Mouse (Mus musculus) embryo, embryonic 10.5 days (tissue): ENCODE data around the gene Col1a1.
"Not testable (repeated sequence)": the region's sequence is repeated elsewhere in the genome, so short reads cannot be mapped to it uniquely, and the experiment has no call there.

ENCODE experiments used
- DNase-seq: peaks from one replicate; pipeline ENCODE4 v3.0.0-alpha.2; 2015; ENCODE audit warnings: low spot score

Gene Col1a1

GRCm38 (mm10) chr11:94937787-94938186 is 1.8 kb downstream of the Col1a1 start:
- DNase-seq: no peak

- no peak for DNase-seq
Measured at GRCm38 (mm10) chr11:94938296-94938695, 2.3 kb downstream of the Col1a1 start.

- DNase-seq: peak; percentile 86
Measured at GRCm38 (mm10) chr11:94939280-94939679, 3.3 kb downstream of the Col1a1 start.

- DNase-seq: no peak
Measured at GRCm38 (mm10) chr11:94941121-94941520, 5.1 kb downstream of the Col1a1 start.

GRCm38 (mm10) chr11:94941776-94942175 is 5.8 kb downstream of the Col1a1 start:
- no peak for DNase-seq

- DNase-seq: peak; percentile 62
Measured at GRCm38 (mm10) chr11:94942282-94943023, 6.4 kb downstream of the Col1a1 start.

GRCm38 (mm10) chr11:94943054-94943453 is 7.0 kb downstream of the Col1a1 start:
- DNase-seq: no peak

GRCm38 (mm10) chr11:94944295-94944694 is 8.3 kb downstream of the Col1a1 start:
- DNase-seq: no peak

GRCm38 (mm10) chr11:94945236-94945635 is 9.2 kb downstream of the Col1a1 start:
- DNase-seq: no peak

GRCm38 (mm10) chr11:94952169-94952568 is 16.1 kb downstream of the Col1a1 start:
- peak; percentile 46 for DNase-seq

- peak; percentile 33 for DNase-seq
Measured at GRCm38 (mm10) chr11:94955103-94955502, 19.1 kb downstream of the Col1a1 start.

GRCm38 (mm10) chr11:94957693-94958064 is 21.7 kb downstream of the Col1a1 start:
- no peak for DNase-seq

- peak; percentile 35 for DNase-seq
Measured at GRCm38 (mm10) chr11:94958065-94958858, 22.2 kb downstream of the Col1a1 start.

GRCm38 (mm10) chr11:94962534-94963101 is 26.6 kb downstream of the Col1a1 start:
- DNase-seq: no peak

GRCm38 (mm10) chr11:94967419-94967818 is 31.4 kb downstream of the Col1a1 start, which contains the start of gene Hils1:
Gene Hils1 (plus strand): TSS chr11:94967593.
- no peak for DNase-seq

- no peak for DNase-seq
Measured at GRCm38 (mm10) chr11:94968187-94968586, 32.2 kb downstream of the Col1a1 start.

- not testable (repeated sequence) for DNase-seq
Measured at GRCm38 (mm10) chr11:94969709-94970108, 33.7 kb downstream of the Col1a1 start.

- DNase-seq: peak; percentile 88
Measured at GRCm38 (mm10) chr11:94970210-94970943, 34.4 kb downstream of the Col1a1 start.

- no peak for DNase-seq
Measured at GRCm38 (mm10) chr11:94971895-94972615, 36.0 kb downstream of the Col1a1 start.

- DNase-seq: no peak
Measured at GRCm38 (mm10) chr11:94972887-94973286, 36.9 kb downstream of the Col1a1 start.

- DNase-seq: peak; percentile 30
Measured at GRCm38 (mm10) chr11:94973313-94973712, 37.3 kb downstream of the Col1a1 start.
